Mouse (Mus musculus) ES-Bruce4 (cell line): ENCODE results near the gene Clnk. TPM values are rescaled to one million over a fixed set of nuclear protein-coding genes. Genes with fewer than 3 reads are reported as not detected.

ENCODE experiments used
- H3K27ac ChIP-seq: 2 replicates; pipeline ENCODE4 v1.5.1; 2012; ENCODE audit warnings: low read length, inconsistent platforms; ENCODE audit not compliant: insufficient read depth
- H3K27me3 ChIP-seq: 2 replicates; pipeline ENCODE4 v1.6.1; 2012; ENCODE audit warnings: mild to moderate bottlenecking, low read length, inconsistent platforms; ENCODE audit not compliant: control insufficient read depth, poor library complexity, insufficient read depth, severe bottlenecking
- H3K36me3 ChIP-seq: 2 replicates; pipeline ENCODE4 v1.6.1; 2012; ENCODE audit warnings: inconsistent platforms, mild to moderate bottlenecking, low read length, moderate library complexity; ENCODE audit not compliant: control insufficient read depth, poor library complexity, insufficient read depth, severe bottlenecking
- H3K4me1 ChIP-seq: one replicate; pipeline ENCODE4 v1.8.1; 2011; ENCODE audit warnings: low read length; ENCODE audit not compliant: control insufficient read depth, insufficient read depth
- H3K4me3 ChIP-seq: 2 replicates; pipeline ENCODE4 v1.5.1; 2011; ENCODE audit warnings: low read depth, mild to moderate bottlenecking, low read length
- H3K9ac ChIP-seq: 2 replicates; pipeline ENCODE4 v1.6.1; 2012; ENCODE audit warnings: low read depth, mild to moderate bottlenecking, inconsistent platforms; ENCODE audit not compliant: poor library complexity, severe bottlenecking
- H3K9me3 ChIP-seq: replicated peaks from 2 replicates; pipeline ENCODE4 v1.6.1; 2012; ENCODE audit warnings: mild to moderate bottlenecking, low read length, inconsistent platforms; ENCODE audit not compliant: control insufficient read depth, poor library complexity, insufficient read depth, severe bottlenecking
- CTCF ChIP-seq: IDR thresholded peaks from one replicate; pipeline ENCODE4 v1.8.1; 2011; ENCODE audit warnings: low read depth, low read length
- EP300 ChIP-seq: IDR thresholded peaks from 2 replicates; pipeline ENCODE4 v1.6.1; 2011; ENCODE audit warnings: low read depth, low read length; ENCODE audit not compliant: insufficient read depth
- POLR2A ChIP-seq: IDR thresholded peaks from one replicate; pipeline ENCODE4 v1.8.1; 2011; ENCODE audit warnings: low read length; ENCODE audit not compliant: insufficient read depth
- polyA plus RNA-seq: library from polyadenylated mRNA; stranded (reverse); fragments of >200 nt; gene quantifications from 2 replicates; pipeline ENCODE4 v1.2.4, GENCODE M21; 2011; ENCODE audit warnings: low read depth; ENCODE audit not compliant: missing spikeins, insufficient read depth, insufficient read length

Gene Clnk
- polyA plus RNA-seq, 1 experiment = not detected

GRCm38 (mm10) chr5:38812916-38813315 is 63.7 kb downstream of the Clnk start:
- Histone ChIP-seq H3K27ac (no peak overlapping the region), H3K4me3 (no peak overlapping the region), H3K36me3 (no peaks in the 10 kb centered on the region), H3K9me3 (no peaks in the 10 kb centered on the region), H3K4me1 (no peaks in the 10 kb centered on the region), H3K27me3 (0 out of 2 replicates have a peak, but pooled peaks cover 2% of the 10 kb centered on the region), H3K9ac (no peak overlapping the region)
- no peak for TF ChIP-seq CTCF

DNA sequence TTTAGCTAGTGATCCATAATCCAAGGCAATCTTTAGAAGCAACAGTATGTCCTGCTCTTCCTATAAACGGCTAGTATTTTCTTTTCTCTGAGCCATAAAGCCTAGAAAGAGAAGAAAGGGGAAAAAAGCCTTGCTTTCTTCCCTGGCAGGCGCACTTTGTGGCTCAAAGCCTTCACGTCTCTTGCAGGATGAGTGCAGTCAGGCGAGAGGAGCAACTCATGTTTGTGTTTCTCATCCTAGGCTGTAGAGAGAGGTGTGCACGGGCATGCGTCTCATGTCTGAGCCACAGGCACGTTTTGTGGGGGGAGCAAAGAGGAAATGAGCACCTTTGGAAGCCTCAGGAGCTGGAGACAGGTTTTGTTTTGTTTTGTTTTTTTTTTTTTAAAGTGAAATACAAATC is 64.2 kb downstream of the Clnk start:
- no peak overlapping the region for H3K4me3 ChIP-seq
- H3K9ac ChIP-seq = no peak overlapping the region
- no peaks in the 10 kb centered on the region for H3K4me1 ChIP-seq
- H3K36me3 ChIP-seq = no peaks in the 10 kb centered on the region
- TF ChIP-seq POLR2A (no peak), EP300 (no peak), CTCF (no peak)
- no peak overlapping the region for H3K27ac ChIP-seq
- H3K9me3 ChIP-seq = no peaks in the 10 kb centered on the region
- H3K27me3 ChIP-seq = 0 out of 2 replicates have a peak, but pooled peaks cover 2% of the 10 kb centered on the region

- no peak overlapping the region for H3K4me3 ChIP-seq
- no peaks in the 10 kb centered on the region for H3K9me3 ChIP-seq
- H3K27ac ChIP-seq = no peak overlapping the region
- TF ChIP-seq CTCF (no peak), POLR2A (no peak), EP300 (no peak)
- no peaks in the 10 kb centered on the region for H3K36me3 ChIP-seq
- H3K27me3 ChIP-seq = no peaks in the 10 kb centered on the region
- H3K4me1 ChIP-seq = no peaks in the 10 kb centered on the region
- H3K9ac ChIP-seq = no peak overlapping the region
Observed at GRCm38 (mm10) chr5:38798910-38799309, 77.7 kb downstream of the Clnk start.

DNA sequence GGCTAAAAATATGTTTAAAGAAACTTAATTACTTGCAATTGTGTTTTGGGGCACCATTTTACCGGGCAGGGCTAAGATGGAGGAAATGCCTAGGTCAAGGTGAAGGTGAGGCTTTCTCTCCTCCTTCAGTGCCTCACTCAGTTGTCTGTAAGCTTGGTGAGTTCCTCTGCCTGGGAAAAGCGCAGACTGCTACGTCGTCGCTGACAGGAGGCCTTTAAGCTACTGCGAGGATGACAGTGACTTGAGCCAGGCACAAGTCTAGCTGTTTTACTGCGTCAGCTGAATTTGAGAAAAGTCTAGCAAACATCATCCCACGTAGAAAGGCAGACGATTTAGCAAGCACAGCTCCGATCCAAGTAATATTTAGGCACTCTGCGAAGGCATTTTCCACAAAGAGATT is 81.5 kb downstream of the Clnk start:
- no peaks in the 10 kb centered on the region for H3K4me1 ChIP-seq
- TF ChIP-seq CTCF = no peak
- no peak for TF ChIP-seq EP300
- TF ChIP-seq POLR2A = no peak
- H3K36me3 ChIP-seq = no peaks in the 10 kb centered on the region
- H3K27me3 ChIP-seq = no peaks in the 10 kb centered on the region
- no peak overlapping the region for H3K27ac ChIP-seq
- H3K9me3 ChIP-seq = no peaks in the 10 kb centered on the region
- no peak overlapping the region for H3K9ac ChIP-seq
- no peak overlapping the region for H3K4me3 ChIP-seq

DNA sequence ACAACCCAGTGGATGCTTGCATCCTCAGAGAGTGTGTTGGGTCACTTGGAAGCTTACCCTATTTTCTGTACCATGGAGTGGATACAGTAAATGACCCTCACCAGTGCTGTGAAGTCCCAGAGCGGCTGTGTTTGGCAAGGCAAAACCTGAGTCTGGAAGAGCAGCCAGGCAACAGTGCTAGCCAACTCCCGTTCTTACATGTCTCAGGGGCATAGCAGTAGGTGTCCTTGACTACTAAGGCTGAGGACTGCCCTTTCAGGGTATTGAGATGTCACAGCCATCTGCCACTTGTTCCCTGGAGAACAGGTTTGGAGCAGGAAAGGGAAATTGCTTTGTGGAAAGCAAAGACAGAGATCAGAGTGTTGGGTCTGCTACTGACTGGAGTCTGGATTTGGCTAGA is 85.5 kb downstream of the Clnk start:
- no peak overlapping the region for H3K4me3 ChIP-seq
- H3K27me3 ChIP-seq = no peaks in the 10 kb centered on the region
- TF ChIP-seq CTCF = no peak
- no peak for TF ChIP-seq EP300
- no peak overlapping the region for H3K27ac ChIP-seq
- no peaks in the 10 kb centered on the region for H3K4me1 ChIP-seq
- no peaks in the 10 kb centered on the region for H3K9me3 ChIP-seq
- H3K9ac ChIP-seq = no peak overlapping the region
- H3K36me3 ChIP-seq = no peaks in the 10 kb centered on the region

- no peaks in the 10 kb centered on the region for H3K36me3 ChIP-seq
- H3K27ac ChIP-seq = no peak overlapping the region
- TF ChIP-seq CTCF = no peak
- no peak for TF ChIP-seq POLR2A
- no peaks in the 10 kb centered on the region for H3K4me1 ChIP-seq
- H3K4me3 ChIP-seq = no peak overlapping the region
- no peaks in the 10 kb centered on the region for H3K27me3 ChIP-seq
- no peaks in the 10 kb centered on the region for H3K9me3 ChIP-seq
- no peak overlapping the region for H3K9ac ChIP-seq
Observed at GRCm38 (mm10) chr5:38788820-38789219, 87.8 kb downstream of the Clnk start.
